Mouse (Mus musculus): ENCODE results near the gene Gtf2f2. TPM values are rescaled to one million over a fixed set of nuclear protein-coding genes. Genes with fewer than 3 reads are reported as not detected.
A peak's percentile ranks its signal among the peaks of the same experiment; 100 is the strongest.
"Not testable (repeated sequence)": the region's sequence is repeated elsewhere in the genome, so short reads cannot be mapped to it uniquely, and the experiment has no call there.

Gtf2f2 gene
- total RNA-seq, 1 experiment from 2014 or later: 24.1 TPM

- DNase-seq: peak; percentile 31
Observed at GRCm38 (mm10) chr14:75998082-75998481, 12.6 kb downstream of the Gtf2f2 start.

- no peak for DNase-seq
Observed at GRCm38 (mm10) chr14:75992371-75992770, 18.3 kb downstream of the Gtf2f2 start.

- DNase-seq: no peak
Observed at GRCm38 (mm10) chr14:75990936-75991335, 19.7 kb downstream of the Gtf2f2 start.

- DNase-seq: no peak
Observed at GRCm38 (mm10) chr14:75989168-75989567, 21.5 kb downstream of the Gtf2f2 start.

- DNase-seq: no peak
Observed at GRCm38 (mm10) chr14:75986878-75987483, 23.7 kb downstream of the Gtf2f2 start.

GRCm38 (mm10) chr14:75985112-75985511, 25.6 kb downstream of the Gtf2f2 start:
- DNase-seq: no peak

- DNase-seq: no peak
Observed at GRCm38 (mm10) chr14:75983891-75984290, 26.8 kb downstream of the Gtf2f2 start.

- no peak for DNase-seq
Observed at GRCm38 (mm10) chr14:75981231-75981630, 29.4 kb downstream of the Gtf2f2 start.

GRCm38 (mm10) chr14:75976107-75976506, 34.6 kb downstream of the Gtf2f2 start:
- DNase-seq: no peak

- no peak for DNase-seq
Observed at GRCm38 (mm10) chr14:75967291-75967690, 43.4 kb downstream of the Gtf2f2 start.

- no peak for DNase-seq
Observed at GRCm38 (mm10) chr14:75964433-75964832, 46.2 kb downstream of the Gtf2f2 start.

- no peak for DNase-seq
Observed at GRCm38 (mm10) chr14:75964000-75964399, 46.7 kb downstream of the Gtf2f2 start.

- DNase-seq: no peak
Observed at GRCm38 (mm10) chr14:75963215-75963614, 47.5 kb downstream of the Gtf2f2 start.

GRCm38 (mm10) chr14:75962250-75962649, 48.4 kb downstream of the Gtf2f2 start:
- no peak for DNase-seq

GRCm38 (mm10) chr14:75954766-75955165, 55.9 kb downstream of the Gtf2f2 start, which contains the start of gene Kctd4:
Gene Kctd4, plus strand, starts transcription at chr14:75955009.
- DNase-seq: no peak

GRCm38 (mm10) chr14:75953011-75953410, 57.7 kb downstream of the Gtf2f2 start:
- DNase-seq: no peak

- no peak for DNase-seq
Observed at GRCm38 (mm10) chr14:75947674-75948073, 63.0 kb downstream of the Gtf2f2 start.

- DNase-seq: no peak
Observed at GRCm38 (mm10) chr14:75942365-75942764, 68.3 kb downstream of the Gtf2f2 start.

GRCm38 (mm10) chr14:75941500-75941899, 69.2 kb downstream of the Gtf2f2 start:
- DNase-seq: no peak

- no peak for DNase-seq
Observed at GRCm38 (mm10) chr14:75937714-75938113, 73.0 kb downstream of the Gtf2f2 start.

GRCm38 (mm10) chr14:75934359-75934758, 76.3 kb downstream of the Gtf2f2 start:
- no peak for DNase-seq

GRCm38 (mm10) chr14:75931266-75931665, 79.4 kb downstream of the Gtf2f2 start:
- DNase-seq: peak; percentile 31

GRCm38 (mm10) chr14:75929713-75930112, 81.0 kb downstream of the Gtf2f2 start:
- not testable (repeated sequence) for DNase-seq

- no peak for DNase-seq
Observed at GRCm38 (mm10) chr14:75923314-75924052, 87.2 kb downstream of the Gtf2f2 start.
